Mouse (Mus musculus) Patski (cell line): ENCODE data around the gene Znhit3. TPM values are rescaled to one million over a fixed set of nuclear protein-coding genes. Genes with fewer than 3 reads are reported as not detected.

Experiments
- ATAC-seq: fragments of 100-300 bp; one replicate; pipeline ENCODE4 v1.8.0; 2021
- CTCF ChIA-PET: fragments of 350-600 bp; sonication (Branson Sonifier 250); formaldehyde crosslinking; loops from one replicate; lab custom pipeline; 2022; ENCODE audit warnings: inconsistent platforms; lab: Charles Lee
- POLR2A ChIA-PET: fragments of 350-600 bp; sonication (Branson Sonifier 250); formaldehyde crosslinking; loops from one replicate; lab custom pipeline; 2022; ENCODE audit warnings: antibody characterized with exemption, inconsistent platforms; lab: Charles Lee
- DNase-seq: peaks from one replicate; pipeline ENCODE4 v3.0.0-alpha.2; 2011; ENCODE audit warnings: low read depth, low spot score
- H3K27me3 ChIP-seq: fragments of 371-371 bp; one replicate; pipeline ENCODE4 v1.5.1; 2021
- CTCF ChIP-seq: fragments of 100-300 bp; IDR thresholded peaks from one replicate; pipeline ENCODE4 v1.5.1; 2021
- in situ Hi-C: fragments of 300-500 bp; cut with MboI; formaldehyde crosslinking; loops from 3 replicates; pipeline ENCODE4 v1.11.1; 2018; ENCODE audit warnings: low pct_unique_long_range_greater_than_20kb, mixed read lengths
- polyA plus RNA-seq: library from polyadenylated mRNA; unstranded; gene quantifications from one replicate; pipeline ENCODE4 v1.2.3, GENCODE M21; 2021

Gene Znhit3
- polyA plus RNA-seq, 1 experiment from 2014 or later: 18.7 TPM

DNA sequence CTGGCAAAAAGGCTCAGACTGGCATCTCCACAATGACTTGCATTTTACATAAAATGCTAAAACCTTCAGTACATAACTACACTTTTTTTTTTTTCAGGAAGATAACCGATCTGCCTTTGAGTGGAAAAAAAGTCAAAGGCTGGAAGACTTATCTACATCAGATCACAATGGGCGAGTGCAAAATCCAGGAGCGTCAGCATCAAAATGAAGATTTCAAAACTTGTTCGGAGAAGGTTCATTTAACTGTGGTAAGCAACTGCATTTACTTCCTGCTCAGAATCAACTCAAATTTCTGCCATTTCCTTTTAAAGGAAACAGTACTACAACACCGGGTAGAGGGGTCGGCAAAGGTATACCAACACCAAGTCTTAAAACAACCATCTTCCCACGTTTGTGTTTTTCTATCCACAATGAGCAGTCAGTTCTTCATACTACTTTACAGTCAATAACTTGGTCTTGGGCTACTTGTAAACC lies 47.3 kb downstream of the Znhit3 start:
- in situ Hi-C loops: no loop called here
- no peak for DNase-seq
- ChIA-PET POLR2A (interaction anchor here (0.7 to 4.0 kb wide), 2 partner anchors 11 to 36 kb away, joined by 5 to 25 read pairs; partner anchors contain the start of genes Myo19 and Pigw), CTCF (interaction anchor here (0.7 kb wide), 1 partner anchor 49 kb away, joined by 3 read pairs; the partner anchor contains the start of gene Mrm1)
- no peaks in the 10 kb centered on the region for H3K27me3 ChIP-seq
- ATAC-seq: no peak
- no peak for TF ChIP-seq CTCF

DNA sequence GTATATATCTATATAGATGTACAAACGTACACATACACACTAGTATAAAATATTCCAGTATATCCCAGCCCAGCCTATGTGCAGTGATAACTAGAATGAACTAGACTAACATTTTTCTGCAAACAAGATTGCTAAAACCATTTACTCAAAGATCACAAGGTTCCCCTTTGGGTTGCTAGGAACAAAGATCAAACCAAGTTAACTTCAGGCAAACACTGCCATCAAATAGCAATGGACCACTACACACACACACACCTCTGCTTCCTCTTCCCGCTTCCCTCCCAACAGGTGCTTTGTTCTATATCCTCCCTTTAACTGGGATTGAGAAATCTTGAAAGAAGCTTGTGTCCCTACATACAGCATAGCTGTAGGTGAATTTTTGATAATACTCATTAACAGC lies 48.6 kb downstream of the Znhit3 start:
- ChIA-PET POLR2A (no interaction called here), CTCF (no interaction called here)
- no peak for TF ChIP-seq CTCF
- DNase-seq (no peak), ATAC-seq (no peak)
- no peaks in the 10 kb centered on the region for H3K27me3 ChIP-seq
- in situ Hi-C loops: no loop called here

DNA sequence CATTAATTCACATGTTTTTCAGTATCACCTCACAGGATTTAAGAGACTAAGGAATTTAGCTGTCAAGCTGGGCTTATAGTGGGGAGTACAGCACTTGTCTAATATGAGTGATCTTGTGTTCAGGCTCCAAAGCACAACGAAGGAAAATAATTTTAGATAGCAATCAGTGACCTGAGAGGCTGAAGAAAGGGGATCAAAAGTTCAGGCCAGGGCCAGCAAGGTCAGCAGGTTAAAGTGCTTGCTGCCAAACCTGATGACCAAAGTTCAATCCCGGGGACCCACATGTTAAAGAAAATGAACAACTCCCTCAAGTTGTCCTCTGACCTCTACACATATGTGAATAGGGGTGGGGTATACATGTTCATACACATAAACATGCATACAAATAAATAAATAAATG lies 50.9 kb downstream of the Znhit3 start:
- in situ Hi-C loops: no loop called here
- ChIA-PET CTCF (interaction anchor here (2.1 kb wide), 1 partner anchor 9 kb away, joined by 5 read pairs; no protein-coding TSS in a partner anchor), POLR2A (no interaction called here)
- no peak for ATAC-seq
- no peak for TF ChIP-seq CTCF
- H3K27me3 ChIP-seq: no peaks in the 10 kb centered on the region
- DNase-seq: no peak

Other genes with a start within 250 kb of the Znhit3 start
- gene Mrm1, start 96.9 kb downstream of the Znhit3 start, polyA plus RNA-seq: 16.7 TPM
- 33.2 TPM for gene Dhrs11, start 87.4 kb downstream of the Znhit3 start, polyA plus RNA-seq
- 100 TPM for gene Ggnbp2, start 45.5 kb downstream of the Znhit3 start, polyA plus RNA-seq
- gene Myo19, start 36.2 kb downstream of the Znhit3 start, polyA plus RNA-seq: 27.3 TPM
- gene Pigw, start 36.1 kb downstream of the Znhit3 start, polyA plus RNA-seq: 12.2 TPM
- gene Car4, start 41.4 kb upstream of the Znhit3 start, polyA plus RNA-seq: not detected
- gene Usp32, start 223.8 kb upstream of the Znhit3 start, polyA plus RNA-seq: 36.8 TPM